Mouse (Mus musculus) heart, adult 2 months (tissue): ENCODE results near the gene Iffo2. TPM values are rescaled to one million over a fixed set of nuclear protein-coding genes. Genes with fewer than 3 reads are reported as not detected.

Experiments used
- DNase-seq, 2 experiments: peaks; one replicate each; pipeline ENCODE4 v3.0.0; 2021
- H3K27ac ChIP-seq: fragments of 200-600 bp; 2 replicates; pipeline ENCODE4 v1.8.1; 2022
- H3K27me3 ChIP-seq: fragments of 200-500 bp; 2 replicates; pipeline ENCODE4 v1.6.1; 2012; ENCODE audit warnings: mild to moderate bottlenecking, low read length, inconsistent platforms, mixed read lengths; ENCODE audit not compliant: control insufficient read depth, insufficient read depth
- H3K36me3 ChIP-seq: fragments of 200-500 bp; 2 replicates; pipeline ENCODE4 v1.6.1; 2012; ENCODE audit warnings: low read length, inconsistent platforms; ENCODE audit not compliant: control insufficient read depth, insufficient read depth
- H3K4me1 ChIP-seq: fragments of 200-500 bp; 2 replicates; pipeline ENCODE4 v1.6.1; 2011; ENCODE audit warnings: low read length; ENCODE audit not compliant: control insufficient read depth, insufficient read depth
- H3K4me3 ChIP-seq: fragments of 200-600 bp; 2 replicates; pipeline ENCODE4 v1.8.1; 2022
- H3K79me2 ChIP-seq: fragments of 200-500 bp; replicated peaks from 2 replicates; pipeline ENCODE4 v1.6.1; 2012; ENCODE audit warnings: mild to moderate bottlenecking, inconsistent platforms, low read length, moderate library complexity, mixed read lengths; ENCODE audit not compliant: control insufficient read depth, insufficient read depth
- H3K9ac ChIP-seq: fragments of 200-500 bp; 2 replicates; pipeline ENCODE4 v1.6.1; 2012; ENCODE audit warnings: low read depth, mild to moderate bottlenecking, control low read depth, inconsistent platforms, low read length, mixed read lengths
- CTCF ChIP-seq: fragments of 200-600 bp; IDR thresholded peaks from 2 replicates; pipeline ENCODE4 v1.8.1; 2022; ENCODE audit warnings: antibody characterized with exemption, mild to moderate bottlenecking, moderate library complexity
- EP300 ChIP-seq: fragments of 200-500 bp; IDR thresholded peaks from 2 replicates; pipeline ENCODE4 v1.6.1; 2011; ENCODE audit warnings: low read depth, low read length, control low read depth; ENCODE audit not compliant: insufficient read depth
- POLR2A ChIP-seq: fragments of 200-500 bp; IDR thresholded peaks from 2 replicates; pipeline ENCODE4 v1.6.1; 2011; ENCODE audit warnings: mild to moderate bottlenecking, low read depth, low read length, control low read depth; ENCODE audit not compliant: insufficient read depth
- WGBS: fragments of 180-500 bp; shearing (Covaris S2); methylation state at CpG from one replicate; pipeline ENCODE4 v1.1.7; 2018; 5-methylcytosine and 5-hydroxymethylcytosine counted together
- intact Hi-C: fragments of 180-260 bp; cut with DNase I; formaldehyde crosslinking; loops from one replicate; pipeline ENCODE4 v1.15.1; 2025
- polyA plus RNA-seq: library from polyadenylated mRNA; depleted of rRNA; stranded (reverse); fragments of >200 nt; gene quantifications from 2 replicates; pipeline ENCODE4 v1.2.3, GENCODE M21; 2012
- total RNA-seq, 2 experiments: library from RNA; stranded (reverse); gene quantifications; 2 replicates each; pipeline ENCODE4 v1.2.3; 2021

Iffo2 gene
- total and polyA plus RNA-seq, 3 experiments = 3.1 to 5.0 (median 4.9) TPM

DNA sequence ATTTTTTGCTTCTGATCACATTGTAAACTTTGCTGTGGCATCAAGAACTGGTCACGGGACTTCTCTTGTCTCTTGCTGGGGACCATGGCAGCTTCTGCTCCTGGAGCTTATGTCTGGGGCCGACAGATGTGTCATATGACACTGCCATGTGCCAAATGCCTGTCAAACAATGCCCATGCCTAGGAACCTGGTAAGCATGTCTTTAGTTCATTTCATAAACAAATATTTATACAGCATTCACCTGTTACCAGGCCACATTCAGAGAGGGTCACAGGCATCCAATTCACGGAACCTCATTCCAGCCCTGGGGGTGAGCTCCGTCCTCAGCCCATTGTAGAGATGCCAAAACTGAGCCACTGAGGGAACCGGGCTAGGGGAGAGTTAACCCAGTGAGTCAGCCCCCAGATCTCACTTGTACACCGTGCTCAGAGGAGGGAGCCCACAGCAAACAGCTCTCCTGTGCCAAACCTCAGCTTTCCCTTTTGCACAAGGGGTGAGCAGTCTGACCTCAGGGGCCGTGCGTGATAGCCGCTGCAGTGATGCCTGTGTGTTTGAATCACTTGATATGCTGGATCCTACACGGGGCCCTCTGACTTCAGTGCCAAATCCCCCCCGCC lies 53.4 kb downstream of the Iffo2 start:
- no peak overlapping the region for H3K9ac ChIP-seq
- H3K27me3 ChIP-seq = no peaks in the 10 kb centered on the region
- H3K36me3 ChIP-seq = no peaks in the 10 kb centered on the region
- intact Hi-C loops = no loop called here
- H3K4me3 ChIP-seq = no peak overlapping the region
- no peak for DNase-seq
- TF ChIP-seq CTCF = no peak
- TF ChIP-seq POLR2A = no peak
- H3K27ac ChIP-seq = no peak overlapping the region
- H3K79me2 ChIP-seq = 0 out of 2 replicates have a peak, but pooled peaks cover 2% of the 10 kb centered on the region
- peaks cover 31% of the 10 kb centered on the region for H3K4me1 ChIP-seq
- WGBS = 66% methylated on average over 11 of the region's 11 CpGs

DNA sequence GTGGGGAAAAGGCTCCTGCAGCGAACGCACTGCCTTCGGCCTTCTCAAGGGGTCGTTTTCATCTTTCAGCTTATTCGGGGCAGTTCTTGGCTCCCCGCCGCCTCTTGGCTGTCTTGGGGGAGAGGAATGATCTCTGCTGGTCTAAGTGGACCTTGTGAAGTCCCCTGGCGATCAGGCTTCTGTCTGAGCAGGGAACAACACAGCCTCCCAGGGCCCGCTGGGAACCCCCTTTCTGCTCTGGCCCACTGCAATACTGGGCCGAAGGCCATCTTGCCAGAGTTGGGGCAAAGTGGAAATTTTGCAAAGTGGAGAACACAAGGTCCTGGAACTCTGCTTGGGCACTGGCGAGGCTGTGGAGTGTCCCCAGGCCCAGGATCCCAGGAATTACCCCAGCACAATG lies 54.4 kb downstream of the Iffo2 start:
- peaks cover 25% of the 10 kb centered on the region for H3K4me1 ChIP-seq
- DNase-seq = no peak
- H3K9ac ChIP-seq = no peak overlapping the region
- TF ChIP-seq POLR2A = no peak
- TF ChIP-seq EP300 = no peak
- no peak for TF ChIP-seq CTCF
- H3K79me2 ChIP-seq = 0 out of 2 replicates have a peak, but pooled peaks cover 2% of the 10 kb centered on the region
- H3K27ac ChIP-seq = no peak overlapping the region; the same call in 1 of the 2 replicates
- intact Hi-C loops = no loop called here
- no peaks in the 10 kb centered on the region for H3K36me3 ChIP-seq
- no peak overlapping the region for H3K4me3 ChIP-seq
- WGBS = 64% methylated on average over 11 of the region's 11 CpGs
- H3K27me3 ChIP-seq = no peaks in the 10 kb centered on the region

DNA sequence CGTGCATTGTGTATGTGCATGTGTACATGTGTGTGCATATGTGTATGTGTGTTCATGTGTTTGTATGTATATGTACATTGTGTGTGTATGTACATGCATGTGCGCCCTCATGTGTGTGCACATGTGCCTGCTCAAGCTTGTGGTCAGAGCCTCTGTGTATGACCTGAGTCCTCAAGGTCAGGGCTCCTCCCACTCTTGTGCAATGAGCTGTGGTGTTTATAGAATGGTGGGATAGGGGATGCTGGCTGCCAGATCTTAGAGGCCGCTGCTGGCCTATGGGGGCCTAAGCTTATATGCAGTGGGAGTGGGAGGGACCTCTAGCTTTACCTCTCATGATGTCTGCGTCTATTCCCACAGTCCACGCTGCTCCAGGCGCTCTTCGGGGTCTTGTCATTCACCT lies 55.4 kb downstream of the Iffo2 start:
- intact Hi-C loops = no loop called here
- whole genome bisulfite sequencing = 92% methylated on average over 7 of the region's 7 CpGs
- H3K4me3 ChIP-seq = no peak overlapping the region
- H3K9ac ChIP-seq = no peak overlapping the region
- H3K36me3 ChIP-seq = no peaks in the 10 kb centered on the region
- no peak for DNase-seq
- no peaks in the 10 kb centered on the region for H3K27me3 ChIP-seq
- peaks cover 26% of the 10 kb centered on the region for H3K4me1 ChIP-seq
- H3K27ac ChIP-seq = no peak overlapping the region
- TF ChIP-seq EP300 = no peak
- no peak for TF ChIP-seq CTCF
- TF ChIP-seq POLR2A = no peak
- H3K79me2 ChIP-seq = 0 out of 2 replicates have a peak, but pooled peaks cover 2% of the 10 kb centered on the region

DNA sequence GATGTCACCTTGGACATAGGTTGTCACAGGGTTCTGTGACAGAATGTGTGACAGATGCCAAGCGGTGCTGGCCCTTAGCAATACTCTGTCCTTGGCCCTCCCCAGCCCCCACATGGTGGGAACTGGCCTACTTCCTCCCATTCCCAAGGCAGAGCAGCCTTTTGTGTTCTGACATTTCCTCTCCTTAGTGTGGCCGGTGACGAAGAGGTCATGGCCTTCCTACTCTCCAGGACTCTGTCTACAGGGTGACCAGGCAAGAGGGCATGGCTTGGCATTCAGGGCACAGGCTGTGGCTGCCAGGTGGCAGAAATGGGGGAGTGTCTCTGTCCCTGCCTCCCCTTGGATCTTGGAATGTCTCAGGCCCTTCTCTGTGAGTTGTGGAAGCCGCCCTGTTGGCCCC lies 57.0 kb downstream of the Iffo2 start:
- WGBS = 36% methylated on average over 4 of the region's 4 CpGs
- H3K9ac ChIP-seq = no peak overlapping the region
- no peaks in the 10 kb centered on the region for H3K36me3 ChIP-seq
- no peak for TF ChIP-seq POLR2A
- 0 out of 2 replicates have a peak, but pooled peaks have one; percentile 46 for TF ChIP-seq EP300
- no peak for TF ChIP-seq CTCF
- H3K79me2 ChIP-seq = 0 out of 2 replicates have a peak, but pooled peaks cover 2% of the 10 kb centered on the region
- H3K4me3 ChIP-seq = no peak overlapping the region
- no peaks in the 10 kb centered on the region for H3K27me3 ChIP-seq
- DNase-seq = peak in 1 of 2 experiments; percentile 65
- peak overlapping the region; percentile 76 for H3K27ac ChIP-seq
- intact Hi-C loops = no loop called here
- peaks cover 15% of the 10 kb centered on the region for H3K4me1 ChIP-seq

DNA sequence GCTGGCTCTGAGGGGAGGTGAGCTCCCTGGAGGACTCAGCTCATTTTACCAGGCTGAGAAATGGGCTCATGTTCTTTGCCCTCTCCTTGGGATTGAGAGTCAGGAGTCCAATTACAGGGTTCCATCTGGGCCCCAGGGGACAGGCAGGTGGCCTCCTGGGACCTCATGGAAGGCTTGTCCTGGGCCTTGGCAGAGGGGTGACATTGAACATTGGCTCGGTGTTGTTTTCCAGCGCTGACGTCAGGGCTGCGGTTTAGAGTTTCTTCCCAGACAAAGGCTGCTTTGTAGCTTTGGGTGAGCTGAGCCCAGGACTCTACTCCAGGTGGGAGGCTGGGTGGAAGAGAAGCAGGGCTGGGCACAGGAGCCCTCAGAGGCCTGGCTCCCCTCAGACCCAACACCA lies 57.4 kb downstream of the Iffo2 start:
- H3K36me3 ChIP-seq = no peaks in the 10 kb centered on the region
- peak overlapping the region; percentile 76 for H3K27ac ChIP-seq
- 56% methylated on average over 4 of the region's 4 CpGs for WGBS
- peak in 1 of 2 experiments; percentile 39 for DNase-seq
- intact Hi-C loops = no loop called here
- TF ChIP-seq CTCF (no peak), EP300 (no peak)
- no peaks in the 10 kb centered on the region for H3K27me3 ChIP-seq
- 0 out of 2 replicates have a peak, but pooled peaks cover 2% of the 10 kb centered on the region for H3K79me2 ChIP-seq
- H3K4me1 ChIP-seq = peaks cover 15% of the 10 kb centered on the region
- H3K4me3 ChIP-seq = no peak overlapping the region
- no peak overlapping the region for H3K9ac ChIP-seq

DNA sequence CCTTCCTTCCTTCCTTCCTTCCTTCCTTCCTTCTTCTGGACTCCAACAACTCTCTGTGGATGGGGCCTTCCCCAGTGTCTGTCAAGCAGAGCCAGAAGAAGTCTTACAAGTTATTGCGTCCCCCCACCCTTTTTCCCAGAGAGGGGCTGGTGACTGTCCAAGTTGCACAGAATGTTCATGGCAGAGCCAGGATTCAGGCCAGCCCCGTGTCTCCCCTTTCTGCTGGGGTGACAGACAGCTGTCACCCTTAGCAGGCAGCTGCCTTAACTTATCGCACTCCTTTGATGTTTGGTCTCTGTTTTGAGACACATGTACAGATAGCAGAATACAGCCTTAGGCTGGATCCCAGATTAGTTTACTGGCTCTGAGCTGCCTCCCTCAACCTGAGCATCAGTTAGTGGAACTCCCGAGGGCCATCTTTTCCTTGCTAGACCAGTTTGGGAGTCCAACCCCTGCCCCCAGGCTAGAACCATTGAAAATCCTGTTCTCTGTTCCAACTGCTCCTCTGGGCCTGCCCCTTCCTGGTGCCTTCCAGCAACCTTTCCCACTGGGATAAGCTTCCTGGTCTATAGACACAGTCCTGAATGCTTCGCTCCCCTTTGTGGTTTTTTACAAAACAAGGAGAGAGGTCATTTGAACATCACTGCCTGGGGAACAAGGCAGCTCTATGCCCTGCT lies 59.1 kb downstream of the Iffo2 start:
- DNase-seq = no peak
- Histone ChIP-seq H3K4me3 (no peak overlapping the region), H3K27ac (no peak overlapping the region), H3K9ac (no peak overlapping the region), H3K4me1 (peaks cover 18% of the 10 kb centered on the region), H3K79me2 (0 out of 2 replicates have a peak, but pooled peaks cover 2% of the 10 kb centered on the region), H3K36me3 (no peaks in the 10 kb centered on the region), H3K27me3 (no peaks in the 10 kb centered on the region)
- intact Hi-C loops = no loop called here
- 52% methylated on average over 5 of the region's 5 CpGs for WGBS
- TF ChIP-seq EP300 (no peak), CTCF (no peak), POLR2A (no peak)
